Mouse (Mus musculus) Patski (cell line): ENCODE measurements at regions not wholly inside any gene's neighbourhood (a gene's known extent, or its start where the extent isn't known, plus 50 kb on each side); places are given as distances from the start of the nearest gene placed in this dataset.
A peak's percentile ranks its signal among the peaks of the same experiment; 100 is the strongest.

Experiments used
- ATAC-seq: fragments of 100-300 bp; one replicate; pipeline ENCODE4 v1.8.0; 2021
- CTCF ChIA-PET: fragments of 350-600 bp; sonication (Branson Sonifier 250); formaldehyde crosslinking; loops from one replicate; lab custom pipeline; 2022; ENCODE audit warnings: inconsistent platforms; lab: Charles Lee
- POLR2A ChIA-PET: fragments of 350-600 bp; sonication (Branson Sonifier 250); formaldehyde crosslinking; loops from one replicate; lab custom pipeline; 2022; ENCODE audit warnings: antibody characterized with exemption, inconsistent platforms; lab: Charles Lee
- DNase-seq: peaks from one replicate; pipeline ENCODE4 v3.0.0-alpha.2; 2011; ENCODE audit warnings: low read depth, low spot score
- H3K27me3 ChIP-seq: fragments of 371-371 bp; one replicate; pipeline ENCODE4 v1.5.1; 2021
- CTCF ChIP-seq: fragments of 100-300 bp; IDR thresholded peaks from one replicate; pipeline ENCODE4 v1.5.1; 2021
- in situ Hi-C: fragments of 300-500 bp; cut with MboI; formaldehyde crosslinking; loops from 3 replicates; pipeline ENCODE4 v1.11.1; 2018; ENCODE audit warnings: low pct_unique_long_range_greater_than_20kb, mixed read lengths

GRCm38 (mm10) chr9:101555011-101555673 lies 303.5 kb upstream of the Ppp2r3a start:
- in situ Hi-C loops, result no loop called here
- CTCF ChIA-PET, result no interaction called here
- no peaks in the 10 kb centered on the region for H3K27me3 ChIP-seq
- POLR2A ChIA-PET, result no interaction called here
- ATAC-seq, result no peak
- no peak for TF ChIP-seq CTCF
- DNase-seq, result no peak

DNA sequence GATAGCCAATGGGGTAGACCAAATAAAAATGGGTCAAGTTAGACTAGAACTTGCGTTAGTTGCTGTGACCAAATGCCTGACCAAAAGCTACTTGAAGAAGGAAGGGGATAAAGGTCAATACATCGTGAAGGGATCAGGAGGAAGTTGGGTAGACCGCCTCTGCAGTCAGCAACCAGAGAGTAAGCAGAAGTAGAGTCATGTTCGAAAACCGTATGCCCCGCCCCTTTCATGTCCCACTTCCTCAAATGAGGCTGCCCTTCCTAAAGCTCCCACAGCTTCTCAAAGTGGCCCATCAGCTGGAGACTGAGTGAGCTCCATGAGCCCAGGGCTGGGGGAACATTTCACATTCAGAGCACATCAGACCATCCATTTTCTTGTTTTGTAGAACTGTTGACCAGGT lies 301.2 kb upstream of the Ppp2r3a start:
- CTCF ChIA-PET, result no interaction called here
- ATAC-seq (no peak), DNase-seq (no peak)
- H3K27me3 ChIP-seq, result no peaks in the 10 kb centered on the region
- no peak for TF ChIP-seq CTCF
- in situ Hi-C loops, result no loop called here
- POLR2A ChIA-PET, result no interaction called here

- DNase-seq (no peak), ATAC-seq (no peak)
- in situ Hi-C loops, result no loop called here
- CTCF ChIA-PET, result no interaction called here
- peak; percentile 28 for TF ChIP-seq CTCF
- POLR2A ChIA-PET, result no interaction called here
- H3K27me3 ChIP-seq, result no peaks in the 10 kb centered on the region
These were observed 299.7 kb upstream of the Ppp2r3a start for GRCm38 (mm10) chr9:101551256-101551655.

- TF ChIP-seq CTCF, result no peak
- no peak for DNase-seq
- CTCF ChIA-PET, result no interaction called here
These were observed 294.7 kb upstream of the Ppp2r3a start for GRCm38 (mm10) chr9:101546213-101546832.

DNA sequence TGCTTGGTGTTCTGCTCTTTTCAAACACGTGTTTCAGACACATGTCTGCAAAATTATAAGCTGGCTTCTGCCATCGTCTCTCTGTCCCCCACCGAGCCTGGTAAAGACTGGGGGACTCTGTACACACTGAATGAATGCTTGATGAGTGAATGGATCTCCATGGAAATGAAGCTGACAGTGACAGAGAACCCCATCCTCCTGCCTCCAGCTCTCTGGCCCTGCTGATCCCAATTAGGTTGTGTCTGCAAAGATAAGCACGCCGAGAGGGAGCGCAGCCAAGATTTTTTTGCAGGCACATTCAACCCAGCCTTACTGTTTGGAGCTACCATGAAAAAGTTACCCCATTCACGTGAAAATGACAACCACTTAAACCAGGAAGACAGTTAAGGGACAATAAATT lies 266.5 kb upstream of the Ppp2r3a start:
- DNase-seq, result no peak
- H3K27me3 ChIP-seq, result no peaks in the 10 kb centered on the region
- ChIA-PET CTCF (interaction anchor here (1.4 kb wide), 1 partner anchor 15 kb away, joined by 3 read pairs; no protein-coding TSS in a partner anchor), POLR2A (interaction anchor here (0.6 kb wide), 1 partner anchor 85 kb away, joined by 3 read pairs; no protein-coding TSS in a partner anchor)
- no peak for TF ChIP-seq CTCF
- in situ Hi-C loops, result no loop called here
- ATAC-seq, result no peak

More at GRCm38 (mm10) chr9:101546213-101546832, 294.7 kb upstream of the Ppp2r3a start:
- in situ Hi-C loops, result no loop called here
- ATAC-seq, result no peak
- POLR2A ChIA-PET, result no interaction called here
- H3K27me3 ChIP-seq, result no peaks in the 10 kb centered on the region

GRCm38 (mm10) chr9:101510807-101511206 lies 259.2 kb upstream of the Ppp2r3a start:
- ChIA-PET CTCF (no interaction called here), POLR2A (interaction anchor here (0.6 kb wide), 1 partner anchor 36 kb away, joined by 3 read pairs; no protein-coding TSS in a partner anchor)
- no peak for ATAC-seq
- DNase-seq, result no peak
- in situ Hi-C loops, result no loop called here
- H3K27me3 ChIP-seq, result peaks cover 6% of the 10 kb centered on the region
- no peak for TF ChIP-seq CTCF

DNA sequence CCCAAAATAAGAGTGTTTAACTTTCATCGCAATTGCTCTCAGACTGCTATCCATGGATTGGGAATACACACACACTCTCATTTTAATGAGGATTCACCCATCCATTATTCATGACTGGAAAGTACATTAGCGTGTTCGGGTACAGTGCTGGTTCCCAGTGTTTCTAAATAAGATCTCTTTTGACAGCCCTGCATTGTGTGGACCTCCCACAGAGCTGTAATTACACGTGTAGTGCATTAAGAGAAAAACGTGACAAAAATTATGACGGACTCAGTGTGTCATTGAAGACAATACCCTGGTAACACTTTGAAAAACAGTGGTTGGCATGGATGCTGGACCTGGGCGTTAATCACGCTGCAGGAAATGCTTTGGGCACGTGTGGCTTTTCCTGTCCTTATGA lies 257.6 kb upstream of the Ppp2r3a start:
- POLR2A ChIA-PET, result no interaction called here
- H3K27me3 ChIP-seq, result peaks cover 6% of the 10 kb centered on the region
- no peak for ATAC-seq
- TF ChIP-seq CTCF, result no peak
- CTCF ChIA-PET, result no interaction called here
- no peak for DNase-seq
- in situ Hi-C loops, result no loop called here

DNA sequence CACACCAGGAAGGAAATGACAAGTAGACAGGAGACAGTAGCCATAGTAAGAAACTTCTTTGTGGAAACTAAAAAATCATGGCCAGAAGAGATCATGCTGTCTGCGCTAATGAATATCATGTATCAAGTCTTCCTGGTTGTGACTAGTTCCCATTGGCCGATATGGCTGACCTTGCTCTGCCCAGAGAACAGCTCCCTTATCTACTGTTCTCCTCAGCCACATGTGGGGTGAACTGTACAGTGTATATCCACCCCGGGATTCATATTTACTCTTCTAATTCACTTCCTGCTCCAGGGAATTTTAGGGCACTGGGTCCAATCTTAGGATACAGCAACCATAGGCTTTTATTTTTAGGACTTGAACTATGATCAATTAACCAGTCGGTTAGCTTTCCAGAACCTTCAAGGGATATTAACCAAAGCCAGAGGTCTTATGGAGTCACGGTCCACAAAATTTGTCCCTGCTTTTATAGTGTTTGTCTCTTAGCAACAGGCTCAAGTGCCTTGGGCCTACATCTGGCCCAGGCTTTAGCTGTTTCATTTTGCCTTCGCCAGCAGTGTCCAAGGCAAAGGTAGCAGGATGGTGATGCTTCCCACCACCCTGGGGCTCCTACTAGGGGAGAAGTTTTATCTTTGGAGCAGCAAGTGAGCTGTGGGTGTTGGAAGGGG lies 255.6 kb upstream of the Ppp2r3a start:
- POLR2A ChIA-PET, result no interaction called here
- CTCF ChIA-PET, result no interaction called here
- peaks cover 6% of the 10 kb centered on the region for H3K27me3 ChIP-seq
- in situ Hi-C loops, result no loop called here
- no peak for TF ChIP-seq CTCF
- ATAC-seq (no peak), DNase-seq (no peak)

- DNase-seq (no peak), ATAC-seq (no peak)
- ChIA-PET POLR2A (no interaction called here), CTCF (interaction anchor here (1.1 kb wide), 1 partner anchor 13 kb away, joined by 3 read pairs; no protein-coding TSS in a partner anchor)
- H3K27me3 ChIP-seq, result no peaks in the 10 kb centered on the region
- no peak for TF ChIP-seq CTCF
- in situ Hi-C loops, result no loop called here
These were observed 250.3 kb upstream of the Ppp2r3a start for GRCm38 (mm10) chr9:101501706-101502465.

DNA sequence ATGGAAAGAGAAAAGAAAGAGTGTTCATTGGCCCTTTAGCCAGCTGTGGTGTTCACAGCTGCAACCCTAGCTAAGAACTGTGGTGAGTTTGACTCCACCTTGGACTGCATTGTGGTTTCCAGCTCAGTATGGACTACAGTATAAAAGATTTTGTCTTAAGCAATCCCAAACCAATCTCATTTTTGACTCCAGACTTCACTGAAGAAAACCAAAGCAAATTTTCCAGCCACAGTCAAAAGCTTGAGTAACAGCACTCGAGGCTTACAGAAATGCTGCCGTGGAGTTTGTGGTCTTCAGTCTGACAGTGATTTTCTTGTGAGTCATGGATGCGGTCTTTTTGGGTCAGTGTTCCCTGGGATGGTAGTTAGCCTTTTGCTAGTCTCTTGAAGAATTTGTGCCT lies 249.4 kb upstream of the Ppp2r3a start:
- in situ Hi-C loops, result no loop called here
- ATAC-seq (no peak), DNase-seq (peak; percentile 30)
- POLR2A ChIA-PET, result no interaction called here
- no peaks in the 10 kb centered on the region for H3K27me3 ChIP-seq
- no peak for TF ChIP-seq CTCF
- CTCF ChIA-PET, result interaction anchor here (1.1 kb wide), 1 partner anchor 13 kb away, joined by 3 read pairs; no protein-coding TSS in a partner anchor
